Mouse (Mus musculus) small intestine, adult 10 weeks (tissue): Measurements from ENCODE around the gene Gm4858. TPM values are rescaled to one million over a fixed set of nuclear protein-coding genes. Genes with fewer than 3 reads are reported as not detected.

Experiments
- polyA plus RNA-seq: library from polyadenylated mRNA; stranded (reverse); fragments of 350-450 nt; fragmentation: Illumina TruSeq; extraction: RNeasy Lipid Tissue Mini Kit (QIAGEN cat#74804); gene quantifications from one replicate; pipeline ENCODE4 v1.2.3, GENCODE M21; 2014; ENCODE audit warnings: low replicate concordance

The Gm4858 gene
- not detected for polyA plus RNA-seq

GRCm38 (mm10) chr3:93068523-93068922 lies at the start of gene Gm4858:
Gm4858 (plus strand) TSS chr3:93068823.

GRCm38 (mm10) chr3:93018960-93019359 lies 49.7 kb upstream of the Gm4858 start, which contains the start of gene Lce1m:
Lce1m (minus strand) TSS chr3:93019060.

Other genes with a start within 250 kb of the Gm4858 start
- gene Kprp, start 241.6 kb upstream of the Gm4858 start, polyA plus RNA-seq, result not detected
- gene Lce1l, start 217.5 kb upstream of the Gm4858 start, polyA plus RNA-seq, result not detected
- gene 2310050C09Rik, start 198.6 kb upstream of the Gm4858 start, polyA plus RNA-seq, result not detected
- gene Lce3a, start 142.6 kb upstream of the Gm4858 start, polyA plus RNA-seq, result not detected
- not detected for gene Lce3b, start 135.8 kb upstream of the Gm4858 start, polyA plus RNA-seq
- gene Lce3c, start 124.3 kb upstream of the Gm4858 start, polyA plus RNA-seq, result not detected
- not detected for gene Lce3d, start 111.4 kb upstream of the Gm4858 start, polyA plus RNA-seq
- not detected for gene Lce3e, start 101.8 kb upstream of the Gm4858 start, polyA plus RNA-seq
- not detected for gene Lce3f, start 76.6 kb upstream of the Gm4858 start, polyA plus RNA-seq
- gene Crct1, start 53.1 kb upstream of the Gm4858 start, polyA plus RNA-seq, result not detected
- not detected for gene Lce1m, start 49.8 kb upstream of the Gm4858 start, polyA plus RNA-seq
- not detected for gene Crnn, start 76.0 kb downstream of the Gm4858 start, polyA plus RNA-seq
- not detected for gene Flg2, start 128.5 kb downstream of the Gm4858 start, polyA plus RNA-seq
- gene Flg, start 204.7 kb downstream of the Gm4858 start, polyA plus RNA-seq, result not detected